Mouse (Mus musculus) forebrain, embryonic 14.5 days (tissue): ENCODE measurements around the gene Pnpla2. TPM values are rescaled to one million over a fixed set of nuclear protein-coding genes. Genes with fewer than 3 reads are reported as not detected.

ENCODE experiments used
- ATAC-seq: fragments of 200-750 bp; cut with Nextera tagmentation; 2 replicates; pipeline ENCODE4 v1.8.0; 2017; ENCODE audit warnings: mild to moderate bottlenecking, moderate library complexity
- DNase-seq: peaks from one replicate; pipeline ENCODE4 v3.0.0-alpha.2; 2015; ENCODE audit warnings: low spot score
- H3K27ac ChIP-seq: fragments of 300-500 bp; sonication (generic); 2 replicates; pipeline ENCODE4 v1.5.1; 2014; ENCODE audit warnings: low read depth, mild to moderate bottlenecking, control low read depth, low read length, moderate library complexity
- H3K27me3 ChIP-seq: fragments of 300-500 bp; sonication (generic); replicated peaks from 2 replicates; pipeline ENCODE4 v1.6.1; 2014; ENCODE audit warnings: low read length, control low read depth, mixed read lengths; ENCODE audit not compliant: control insufficient read depth, insufficient read depth
- H3K36me3 ChIP-seq: fragments of 300-500 bp; sonication (generic); 2 replicates; pipeline ENCODE4 v1.6.1; 2014; ENCODE audit warnings: low read length, control low read depth; ENCODE audit not compliant: control insufficient read depth, insufficient read depth
- H3K4me1 ChIP-seq: fragments of 300-500 bp; sonication (generic); 2 replicates; pipeline ENCODE4 v1.6.1; 2014; ENCODE audit warnings: antibody characterized with exemption, low read length, control low read depth; ENCODE audit not compliant: control insufficient read depth, insufficient read depth
- H3K4me2 ChIP-seq: fragments of 300-500 bp; sonication (generic); 2 replicates; pipeline ENCODE4 v1.6.1; 2014; ENCODE audit warnings: mild to moderate bottlenecking, control low read depth, low read length
- H3K4me3 ChIP-seq: fragments of 300-500 bp; sonication (generic); 2 replicates; pipeline ENCODE4 v1.5.1; 2014; ENCODE audit warnings: low read depth, low read length, control low read depth
- H3K9ac ChIP-seq: fragments of 300-500 bp; sonication (generic); 2 replicates; pipeline ENCODE4 v1.6.1; 2014; ENCODE audit warnings: mild to moderate bottlenecking, low read length, control low read depth, moderate library complexity
- H3K9me3 ChIP-seq: fragments of 300-500 bp; sonication (generic); replicated peaks from 2 replicates; pipeline ENCODE4 v1.6.1; 2016; ENCODE audit warnings: low read length, control low read depth, mixed read lengths; ENCODE audit not compliant: control insufficient read depth
- WGBS: fragments of 180-500 bp; shearing (Covaris S2); extraction: QIAGEN DNeasy Blood & Tissue Kit; methylation state at CpG from one replicate; pipeline ENCODE4 v1.1.7; 2014; 5-methylcytosine and 5-hydroxymethylcytosine counted together
- polyA plus RNA-seq: library from polyadenylated mRNA; unstranded; fragments of >200 nt; fragmentation: Nextera tagmentation; extraction: Ambion mirVana; gene quantifications from 2 replicates; pipeline ENCODE4 v1.2.1, GENCODE M21; 2014

The Pnpla2 gene
- polyA plus RNA-seq, 1 experiment from 2014 or later: 16.3 TPM

- DNase-seq (no peak), ATAC-seq (no peak)
- Histone ChIP-seq H3K36me3 (0 out of 2 replicates have a peak, but pooled peaks cover 2% of the 10 kb centered on the region), H3K9me3 (no peaks in the 10 kb centered on the region), H3K4me2 (no peak overlapping the region), H3K9ac (no peak overlapping the region), H3K4me1 (peaks cover 5% of the 10 kb centered on the region; the same call in 1 of the 2 replicates), H3K27me3 (no peaks in the 10 kb centered on the region), H3K27ac (no peak overlapping the region), H3K4me3 (no peak overlapping the region)
- WGBS: 88% methylated on average over 7 of the region's 7 CpGs
Measured at GRCm38 (mm10) chr7:141487141-141487540, 32.1 kb downstream of the Pnpla2 start.

- no peaks in the 10 kb centered on the region for H3K9me3 ChIP-seq
- H3K4me1 ChIP-seq: no peaks in the 10 kb centered on the region
- no peak overlapping the region for H3K4me2 ChIP-seq
- no peak overlapping the region for H3K9ac ChIP-seq
- H3K27me3 ChIP-seq: no peaks in the 10 kb centered on the region
- H3K27ac ChIP-seq: no peak overlapping the region
- DNase-seq (no peak), ATAC-seq (no peak)
- no peak overlapping the region for H3K4me3 ChIP-seq
- 73% methylated on average over 2 of the region's 2 CpGs for WGBS
- 0 out of 2 replicates have a peak, but pooled peaks cover 17% of the 10 kb centered on the region for H3K36me3 ChIP-seq
Measured at GRCm38 (mm10) chr7:141491151-141491550, 36.2 kb downstream of the Pnpla2 start.

GRCm38 (mm10) chr7:141492738-141493137, 37.7 kb downstream of the Pnpla2 start:
- no peak overlapping the region for H3K9ac ChIP-seq
- H3K4me1 ChIP-seq: no peaks in the 10 kb centered on the region
- DNase-seq: no peak
- 86% methylated on average over 5 of the region's 5 CpGs for WGBS
- no peaks in the 10 kb centered on the region for H3K9me3 ChIP-seq
- H3K27me3 ChIP-seq: no peaks in the 10 kb centered on the region
- no peak for ATAC-seq
- no peak overlapping the region for H3K4me2 ChIP-seq
- no peak overlapping the region for H3K27ac ChIP-seq
- H3K36me3 ChIP-seq: 0 out of 2 replicates have a peak, but pooled peaks cover 17% of the 10 kb centered on the region
- H3K4me3 ChIP-seq: no peak overlapping the region

- WGBS: 80% methylated on average over 1 of the region's 1 CpGs
- no peak overlapping the region for H3K27ac ChIP-seq
- H3K9ac ChIP-seq: no peak overlapping the region
- no peak for DNase-seq
- H3K4me2 ChIP-seq: no peak overlapping the region
- H3K9me3 ChIP-seq: no peaks in the 10 kb centered on the region
- no peaks in the 10 kb centered on the region for H3K27me3 ChIP-seq
- H3K4me3 ChIP-seq: no peak overlapping the region
- 0 out of 2 replicates have a peak, but pooled peaks cover 22% of the 10 kb centered on the region for H3K36me3 ChIP-seq
- H3K4me1 ChIP-seq: no peaks in the 10 kb centered on the region
- ATAC-seq: no peak
Measured at GRCm38 (mm10) chr7:141493729-141494128, 38.7 kb downstream of the Pnpla2 start.

- Histone ChIP-seq H3K36me3 (0 out of 2 replicates have a peak, but pooled peaks cover 27% of the 10 kb centered on the region), H3K4me3 (no peak overlapping the region), H3K9ac (no peak overlapping the region), H3K27ac (no peak overlapping the region), H3K4me2 (no peak overlapping the region), H3K4me1 (no peaks in the 10 kb centered on the region), H3K9me3 (no peaks in the 10 kb centered on the region), H3K27me3 (no peaks in the 10 kb centered on the region)
- DNase-seq (no peak), ATAC-seq (no peak)
- 93% methylated on average over 2 of the region's 2 CpGs for WGBS
Measured at GRCm38 (mm10) chr7:141495379-141495778, 40.4 kb downstream of the Pnpla2 start.

GRCm38 (mm10) chr7:141495940-141496339, 40.9 kb downstream of the Pnpla2 start:
- DNase-seq (no peak), ATAC-seq (no peak)
- Histone ChIP-seq H3K27ac (no peak overlapping the region), H3K36me3 (0 out of 2 replicates have a peak, but pooled peaks cover 27% of the 10 kb centered on the region), H3K9ac (no peak overlapping the region), H3K4me3 (no peak overlapping the region), H3K9me3 (no peaks in the 10 kb centered on the region), H3K4me2 (no peak overlapping the region), H3K4me1 (no peaks in the 10 kb centered on the region), H3K27me3 (no peaks in the 10 kb centered on the region)
- WGBS: 94% methylated on average over 4 of the region's 4 CpGs

GRCm38 (mm10) chr7:141497600-141497999, 42.6 kb downstream of the Pnpla2 start:
- ATAC-seq: no peak
- Histone ChIP-seq H3K4me1 (no peaks in the 10 kb centered on the region), H3K36me3 (peaks cover 20% of the 10 kb centered on the region; the same call in 1 of the 2 replicates), H3K27me3 (no peaks in the 10 kb centered on the region), H3K4me3 (no peak overlapping the region), H3K4me2 (no peak overlapping the region), H3K9me3 (no peaks in the 10 kb centered on the region), H3K27ac (no peak overlapping the region), H3K9ac (no peak overlapping the region)
- DNase-seq: no peak
- 92% methylated on average over 3 of the region's 3 CpGs for WGBS

GRCm38 (mm10) chr7:141501820-141502555, 47.0 kb downstream of the Pnpla2 start:
- peaks cover 10% of the 10 kb centered on the region; the same call in 1 of the 2 replicates for H3K36me3 ChIP-seq
- no peaks in the 10 kb centered on the region for H3K9me3 ChIP-seq
- no peak overlapping the region for H3K4me3 ChIP-seq
- no peak overlapping the region for H3K27ac ChIP-seq
- ATAC-seq (no peak), DNase-seq (no peak)
- no peaks in the 10 kb centered on the region for H3K27me3 ChIP-seq
- no peak overlapping the region for H3K9ac ChIP-seq
- H3K4me2 ChIP-seq: no peak overlapping the region
- no peaks in the 10 kb centered on the region for H3K4me1 ChIP-seq
- WGBS: 92% methylated on average over 7 of the region's 7 CpGs

- Histone ChIP-seq H3K4me2 (no peak overlapping the region), H3K4me1 (no peaks in the 10 kb centered on the region), H3K27me3 (no peaks in the 10 kb centered on the region), H3K36me3 (peaks cover 10% of the 10 kb centered on the region; the same call in 1 of the 2 replicates), H3K9ac (no peak overlapping the region), H3K27ac (no peak overlapping the region), H3K4me3 (no peak overlapping the region), H3K9me3 (no peaks in the 10 kb centered on the region)
- DNase-seq: no peak
- no peak for ATAC-seq
- WGBS: 95% methylated on average over 5 of the region's 5 CpGs
Measured at GRCm38 (mm10) chr7:141502556-141502905, 47.5 kb downstream of the Pnpla2 start.
